Mouse (Mus musculus) myocyte (in vitro differentiated cells): Measurements from ENCODE around the gene Afg1l. TPM values are rescaled to one million over a fixed set of nuclear protein-coding genes. Genes with fewer than 3 reads are reported as not detected.

Experiments used
- H3K27me3 ChIP-seq: one replicate; pipeline ENCODE4 v1.6.1; 2011; ENCODE audit not compliant: control insufficient read depth, insufficient read depth, insufficient read length
- H3K36me3 ChIP-seq: one replicate; pipeline ENCODE4 v1.6.1; 2011; ENCODE audit not compliant: control insufficient read depth, insufficient read depth
- H3K4me2 ChIP-seq: one replicate; pipeline ENCODE4 v1.6.1; 2011; ENCODE audit warnings: low read depth, control low read depth
- H3K4me3 ChIP-seq: one replicate; pipeline ENCODE4 v1.5.1; 2011; ENCODE audit warnings: mild to moderate bottlenecking, control low read depth, moderate library complexity
- H3K79me2 ChIP-seq: one replicate; pipeline ENCODE4 v1.6.1; 2011; ENCODE audit not compliant: control insufficient read depth, insufficient read depth
- H3ac ChIP-seq: one replicate; pipeline ENCODE4 v1.6.1; 2011; ENCODE audit not compliant: control insufficient read depth, insufficient read length
- CEBPB ChIP-seq: IDR thresholded peaks from 2 replicates; pipeline ENCODE4 v1.6.1; 2011; ENCODE audit warnings: mild to moderate bottlenecking, moderate library complexity; ENCODE audit not compliant: poor library complexity, insufficient read depth, severe bottlenecking
- E2F4 ChIP-seq: IDR thresholded peaks from one replicate; pipeline ENCODE4 v1.6.1; 2011; ENCODE audit warnings: mild to moderate bottlenecking, control low read depth, moderate library complexity; ENCODE audit not compliant: insufficient read depth
- MAX ChIP-seq: IDR thresholded peaks from one replicate; pipeline ENCODE4 v1.6.1; 2011; ENCODE audit warnings: low read depth, mild to moderate bottlenecking, control low read depth
- MYOD1 ChIP-seq, 3 experiments: IDR thresholded peaks; one replicate each; pipeline ENCODE4 v1.6.1; 2011; ENCODE audit warnings: control low read depth in 2 of 3, low read depth in 2 of 3, mild to moderate bottlenecking in 2 of 3, moderate library complexity in 1 of 3; ENCODE audit not compliant: insufficient read length in 2 of 3, control insufficient read depth in 1 of 3
- MYOG ChIP-seq, 3 experiments: IDR thresholded peaks; one replicate each; pipeline ENCODE4 v1.6.1; 2011; ENCODE audit warnings: control low read depth in 2 of 3, low read depth in 2 of 3, mild to moderate bottlenecking in 2 of 3; ENCODE audit not compliant: insufficient read length in 2 of 3, control insufficient read depth in 1 of 3, insufficient read depth in 1 of 3
- POLR2A ChIP-seq: IDR thresholded peaks from one replicate; pipeline ENCODE4 v1.6.1; 2011; ENCODE audit warnings: low read depth, mild to moderate bottlenecking, control low read depth, moderate library complexity; ENCODE audit not compliant: insufficient read length
- POLR2AphosphoS2 ChIP-seq: IDR thresholded peaks from one replicate; pipeline ENCODE4 v1.6.1; 2011; ENCODE audit warnings: low read depth, control low read depth; ENCODE audit not compliant: insufficient read length
- REST ChIP-seq: IDR thresholded peaks from one replicate; pipeline ENCODE4 v1.6.1; 2011; ENCODE audit warnings: mild to moderate bottlenecking, control low read depth, moderate library complexity; ENCODE audit not compliant: insufficient read depth, insufficient read length
- SRF ChIP-seq: IDR thresholded peaks from one replicate; pipeline ENCODE4 v1.6.1; 2011; ENCODE audit warnings: low read depth; ENCODE audit not compliant: control insufficient read depth, insufficient read length
- TCF12 ChIP-seq: IDR thresholded peaks from one replicate; pipeline ENCODE4 v1.6.1; 2011; ENCODE audit warnings: mild to moderate bottlenecking, control low read depth; ENCODE audit not compliant: poor library complexity, insufficient read depth, severe bottlenecking
- TCF3 ChIP-seq: IDR thresholded peaks from one replicate; pipeline ENCODE4 v1.6.1; 2011; ENCODE audit warnings: low read depth, control low read depth; ENCODE audit not compliant: insufficient read length
- USF1 ChIP-seq: IDR thresholded peaks from one replicate; pipeline ENCODE4 v1.6.1; 2011; ENCODE audit warnings: low read depth, mild to moderate bottlenecking, control low read depth, moderate library complexity
- polyA plus RNA-seq: library from polyadenylated mRNA; unstranded; fragments of >200 nt; fragmentation: generic; extraction: Trizol; gene quantifications from one replicate; pipeline ENCODE4 v1.2.1, GENCODE M21; 2012; ENCODE audit warnings: missing spikeins

Gene Afg1l
- polyA plus RNA-seq, 1 experiment, result 6.5 TPM

GRCm38 (mm10) chr10:42299967-42300366, 178.4 kb downstream of the Afg1l start:
- Histone ChIP-seq H3K79me2 (no peaks in the 10 kb centered on the region), H3K4me3 (no peak overlapping the region), H3ac (no peak overlapping the region), H3K4me2 (peak overlapping the region; percentile 40), H3K36me3 (no peaks in the 10 kb centered on the region), H3K27me3 (no peaks in the 10 kb centered on the region)
- TF ChIP-seq MYOD1 (IDR thresholded peaks at IDR 0.05; ENCODE audit: control insufficient read depth in 1 of 3, insufficient read length in 2 of 3, low read depth in 2 of 3), result peak in 1 of 3 experiments; percentile 45
- TF ChIP-seq REST, result no peak

DNA sequence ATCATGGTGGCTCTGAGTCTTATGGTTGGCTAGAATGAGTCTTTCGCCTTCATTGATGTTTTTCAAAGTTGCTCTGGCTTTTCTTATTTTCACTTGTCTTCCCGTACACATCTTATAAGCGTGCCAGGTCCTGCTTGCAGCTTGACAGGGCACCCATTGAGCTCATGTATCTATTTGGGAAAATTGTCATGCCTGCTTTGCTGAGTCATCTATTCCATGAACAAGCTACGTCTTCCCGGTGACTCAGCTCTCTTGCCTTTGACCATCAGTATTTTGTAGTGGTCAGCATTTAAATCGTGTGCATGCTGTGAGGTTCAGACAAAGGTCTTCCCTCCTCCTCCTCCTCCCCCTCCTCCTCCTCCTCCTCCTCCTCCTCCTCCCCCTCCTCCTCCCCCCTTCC, 178.9 kb downstream of the Afg1l start:
- TF ChIP-seq POLR2A (no peak), TCF12 (no peak)
- Histone ChIP-seq H3K79me2 (no peaks in the 10 kb centered on the region), H3ac (no peak overlapping the region), H3K4me2 (no peak overlapping the region), H3K4me3 (no peak overlapping the region), H3K27me3 (no peaks in the 10 kb centered on the region), H3K36me3 (no peaks in the 10 kb centered on the region)

DNA sequence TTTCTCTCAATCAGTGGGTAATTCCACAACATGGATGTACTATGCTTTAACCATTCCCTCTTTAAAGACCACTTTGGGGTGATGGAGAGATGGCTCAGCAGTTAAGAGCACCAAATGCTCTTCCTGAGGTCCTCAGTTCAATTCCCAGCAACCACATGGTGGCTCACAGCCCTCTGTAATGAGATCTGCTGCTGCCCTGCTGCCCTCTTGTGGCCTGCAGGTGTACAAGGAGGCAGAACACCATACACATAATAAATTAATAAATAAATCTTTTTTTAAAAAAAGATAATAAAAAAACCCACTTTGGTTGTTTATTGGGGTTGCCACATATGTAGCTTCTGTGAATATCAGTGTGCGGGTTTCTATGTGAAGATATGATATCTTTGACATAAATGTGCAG, 180.4 kb downstream of the Afg1l start:
- no peak overlapping the region for H3K4me3 ChIP-seq
- H3K79me2 ChIP-seq, result no peaks in the 10 kb centered on the region
- no peak overlapping the region for H3K4me2 ChIP-seq
- TF ChIP-seq POLR2A (no peak), E2F4 (no peak), TCF12 (no peak), REST (no peak), TCF3 (no peak), MAX (no peak), MYOD1 (IDR thresholded peaks at IDR 0.05; ENCODE audit: control insufficient read depth in 1 of 3, insufficient read length in 2 of 3, low read depth in 2 of 3) (no peak)
- no peaks in the 10 kb centered on the region for H3K36me3 ChIP-seq
- H3ac ChIP-seq, result no peak overlapping the region
- H3K27me3 ChIP-seq, result no peaks in the 10 kb centered on the region

DNA sequence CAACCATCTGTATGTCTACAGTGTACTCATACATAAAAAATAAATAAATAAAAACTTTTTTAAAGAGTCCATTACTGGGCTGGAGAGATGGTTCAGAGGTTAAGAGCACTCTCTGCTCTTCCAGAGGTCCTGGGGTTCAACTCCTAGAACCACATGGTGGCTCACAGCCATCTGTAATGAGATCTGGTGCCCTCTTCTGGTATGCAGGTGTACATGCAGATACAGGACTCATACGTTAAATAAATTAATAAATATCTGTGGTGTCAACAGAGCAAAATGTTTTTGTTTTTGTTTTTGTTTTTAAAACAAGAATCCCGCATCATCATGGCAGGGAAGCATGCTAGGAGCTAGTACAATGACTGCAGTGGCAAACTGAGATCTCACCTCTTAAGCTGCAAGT, 181.3 kb downstream of the Afg1l start:
- Histone ChIP-seq H3K4me2 (no peak overlapping the region), H3K27me3 (no peaks in the 10 kb centered on the region), H3K4me3 (no peak overlapping the region), H3K79me2 (no peaks in the 10 kb centered on the region), H3K36me3 (no peaks in the 10 kb centered on the region), H3ac (no peak overlapping the region)
- no peak for TF ChIP-seq POLR2A
- no peak for TF ChIP-seq MYOD1 (IDR thresholded peaks at IDR 0.05; ENCODE audit: control insufficient read depth in 1 of 3, insufficient read length in 2 of 3, low read depth in 2 of 3)
- no peak for TF ChIP-seq TCF3
- no peak for TF ChIP-seq REST
- TF ChIP-seq TCF12, result no peak
- no peak for TF ChIP-seq POLR2AphosphoS2

- Histone ChIP-seq H3K4me3 (no peak overlapping the region), H3K27me3 (no peaks in the 10 kb centered on the region), H3K4me2 (no peak overlapping the region), H3ac (no peak overlapping the region), H3K79me2 (no peaks in the 10 kb centered on the region), H3K36me3 (no peaks in the 10 kb centered on the region)
- no peak for TF ChIP-seq REST
Observed at GRCm38 (mm10) chr10:42296559-42296958, 181.8 kb downstream of the Afg1l start.

DNA sequence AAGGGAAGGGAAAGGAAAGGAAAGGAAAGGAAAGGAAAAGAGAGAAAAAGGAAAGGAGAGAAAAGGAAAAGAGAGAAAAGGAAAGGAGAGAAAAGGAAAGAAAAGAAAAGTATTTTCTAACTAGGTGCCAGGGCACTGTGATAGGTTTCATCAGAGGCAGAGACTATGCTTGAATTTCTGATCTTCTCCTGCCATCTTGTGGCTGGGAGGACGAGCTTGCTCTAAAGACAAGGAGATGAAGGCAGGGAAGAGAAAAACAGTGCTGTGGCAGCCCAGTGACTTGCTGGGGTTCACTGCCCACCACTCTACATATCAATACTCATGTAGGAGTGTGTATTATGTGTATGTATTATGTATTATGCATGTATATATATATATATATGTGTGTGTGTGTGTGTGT, 183.3 kb downstream of the Afg1l start:
- peak overlapping the region; percentile 39 for H3K4me2 ChIP-seq
- TF ChIP-seq POLR2A (no peak), POLR2AphosphoS2 (no peak), TCF3 (no peak), USF1 (no peak), E2F4 (no peak), MAX (no peak), MYOD1 (IDR thresholded peaks at IDR 0.05; ENCODE audit: control insufficient read depth in 1 of 3, insufficient read length in 2 of 3, low read depth in 2 of 3) (no peak), TCF12 (no peak), SRF (no peak), MYOG (IDR thresholded peaks at IDR 0.05; ENCODE audit: control insufficient read depth in 1 of 3, insufficient read depth in 1 of 3, insufficient read length in 2 of 3, low read depth in 2 of 3) (no peak), CEBPB (no peak), REST (no peak)
- no peaks in the 10 kb centered on the region for H3K36me3 ChIP-seq
- no peak overlapping the region for H3K4me3 ChIP-seq
- H3K27me3 ChIP-seq, result no peaks in the 10 kb centered on the region
- no peak overlapping the region for H3ac ChIP-seq
- no peaks in the 10 kb centered on the region for H3K79me2 ChIP-seq
